In the genomic region with DNA sequence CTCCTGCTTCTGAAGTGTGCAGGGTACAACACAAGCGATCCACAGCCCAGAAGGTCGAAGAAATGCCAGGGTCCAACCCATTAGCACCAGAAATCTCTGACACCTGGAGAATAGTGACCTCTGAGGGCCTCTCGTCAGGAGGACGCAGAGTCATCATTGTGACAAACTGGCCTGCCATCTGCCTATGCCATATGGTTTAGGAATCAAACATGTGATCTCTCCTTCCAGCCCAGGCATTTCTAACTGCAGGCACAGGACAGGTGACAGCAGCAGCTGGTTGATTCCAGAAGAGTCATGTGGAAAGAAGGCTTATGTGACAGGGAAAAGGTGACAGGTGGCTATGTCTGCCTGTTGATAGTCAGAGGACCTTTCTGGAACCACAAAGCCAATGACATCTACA, we compare ENCODE assay signal across 20 mouse cellular contexts.
DNase-seq lines count a peak whose midpoint lies in the region; ATAC-seq and TF ChIP-seq lines count a peak whose summit lies in the region.
"Had no signal": no experiment of that assay in that cellular context is flagged by ENCODE, and none has a peak within 500 bp of the region (broad histone marks: within the 10 kb centered on the region; RNA-seq: fewer than 3 reads in every experiment).

No protein-coding gene starts in this region.

- 81% methylated on average over 4 of the region's 4 CpGs for WGBS in embryonic facial prominence, embryonic 14.5 days
- 80% methylated on average over 4 of the region's 4 CpGs for WGBS in embryonic facial prominence, embryonic 10.5 days
- 76% methylated on average over 4 of the region's 4 CpGs for WGBS in midbrain, postnatal 0 days
- 85% methylated on average over 4 of the region's 4 CpGs for WGBS in midbrain, embryonic 10.5 days

- no peak for TF ChIP-seq CTCF in midbrain, postnatal 0 days (IDR thresholded peaks at IDR 0.05)

- no peaks in the 10 kb centered on the region for H3K36me3 ChIP-seq in embryonic facial prominence, embryonic 14.5 days (ENCODE audit: control insufficient read depth, insufficient read depth, low read length)
- no peaks in the 10 kb centered on the region for H3K36me3 ChIP-seq in embryonic facial prominence, embryonic 10.5 days (replicated peaks)
- H3K36me3 ChIP-seq in midbrain, postnatal 0 days (ENCODE audit: insufficient read depth, low read length) = no peaks in the 10 kb centered on the region
- H3K36me3 ChIP-seq in midbrain, embryonic 10.5 days = no peaks in the 10 kb centered on the region
- H3K36me3 ChIP-seq: forebrain, embryonic 12.5 days; heart, embryonic 10.5 days; liver, embryonic 13.5 days; lung, embryonic 15.5 days had no signal

- no peak overlapping the region for H3K4me2 ChIP-seq in embryonic facial prominence, embryonic 14.5 days (ENCODE audit: low read depth, low read length)
- H3K4me2 ChIP-seq in midbrain, postnatal 0 days (ENCODE audit: low read depth, low read length, poor library complexity, severe bottlenecking) = no peak overlapping the region
- H3K4me2 ChIP-seq: forebrain, embryonic 12.5 days; liver, embryonic 13.5 days; lung, embryonic 15.5 days had no signal

- ATAC-seq in embryonic facial prominence, embryonic 14.5 days (ENCODE audit: low read depth) = 0 out of 2 replicates have a peak, but pooled peaks have one; percentile 33
- ATAC-seq in midbrain, postnatal 0 days (ENCODE audit: low FRiP score) = peak; percentile 34; the same call in 1 of the 2 replicates

- no peak overlapping the region for H3K9ac ChIP-seq in embryonic facial prominence, embryonic 14.5 days (ENCODE audit: low read depth, low read length)
- H3K9ac ChIP-seq in midbrain, postnatal 0 days (replicated peaks; ENCODE audit: low read length, poor library complexity, severe bottlenecking) = no peak overlapping the region
- H3K9ac ChIP-seq: forebrain, embryonic 12.5 days; liver, embryonic 13.5 days; lung, embryonic 15.5 days had no signal

- H3K27ac ChIP-seq in embryonic facial prominence, embryonic 14.5 days (replicated peaks; ENCODE audit: low read depth, low read length) = no peak overlapping the region
- H3K27ac ChIP-seq in embryonic facial prominence, embryonic 10.5 days (replicated peaks) = no peak overlapping the region
- H3K27ac ChIP-seq in midbrain, postnatal 0 days (ENCODE audit: low read depth, low read length) = no peak overlapping the region
- H3K27ac ChIP-seq in midbrain, embryonic 10.5 days (replicated peaks) = no peak overlapping the region
- H3K27ac ChIP-seq: forebrain, embryonic 12.5 days; heart, embryonic 10.5 days; liver, embryonic 13.5 days; lung, embryonic 15.5 days; macrophage had no signal

- H3K4me1 ChIP-seq in embryonic facial prominence, embryonic 14.5 days (ENCODE audit: control insufficient read depth, insufficient read depth, low read length) = no peaks in the 10 kb centered on the region
- no peaks in the 10 kb centered on the region for H3K4me1 ChIP-seq in embryonic facial prominence, embryonic 10.5 days
- H3K4me1 ChIP-seq in midbrain, postnatal 0 days (ENCODE audit: insufficient read depth, low read length) = no peaks in the 10 kb centered on the region
- H3K4me1 ChIP-seq in midbrain, embryonic 10.5 days = no peaks in the 10 kb centered on the region
- H3K4me1 ChIP-seq: forebrain, embryonic 12.5 days; heart, embryonic 10.5 days; liver, embryonic 13.5 days; lung, embryonic 15.5 days had no signal

- H3K27me3 ChIP-seq in embryonic facial prominence, embryonic 14.5 days (replicated peaks; ENCODE audit: control insufficient read depth, insufficient read depth, low read length) = no peaks in the 10 kb centered on the region
- no peaks in the 10 kb centered on the region for H3K27me3 ChIP-seq in embryonic facial prominence, embryonic 10.5 days (replicated peaks; ENCODE audit: low read depth, poor library complexity, severe bottlenecking)
- H3K27me3 ChIP-seq in midbrain, postnatal 0 days (ENCODE audit: insufficient read depth, low read length) = no peaks in the 10 kb centered on the region
- no peaks in the 10 kb centered on the region for H3K27me3 ChIP-seq in midbrain, embryonic 10.5 days (ENCODE audit: low read depth, poor library complexity, severe bottlenecking)
- H3K27me3 ChIP-seq: forebrain, embryonic 12.5 days; liver, embryonic 13.5 days; lung, embryonic 15.5 days had no signal

- H3K4me3 ChIP-seq in embryonic facial prominence, embryonic 14.5 days (ENCODE audit: low read depth, low read length) = no peak overlapping the region
- no peak overlapping the region for H3K4me3 ChIP-seq in embryonic facial prominence, embryonic 10.5 days
- no peak overlapping the region for H3K4me3 ChIP-seq in midbrain, postnatal 0 days (ENCODE audit: low read depth, low read length)
- no peak overlapping the region for H3K4me3 ChIP-seq in midbrain, embryonic 10.5 days
- H3K4me3 ChIP-seq: forebrain, embryonic 12.5 days; heart, embryonic 10.5 days; liver, embryonic 13.5 days; lung, embryonic 15.5 days had no signal

- peak; percentile 42 for DNase-seq in embryonic facial prominence, embryonic 14.5 days (ENCODE audit: low spot score)
- no peak for DNase-seq in embryonic facial prominence, embryonic 10.5 days (ENCODE audit: low spot score)
- peak; percentile 64 for DNase-seq in midbrain, postnatal 0 days (ENCODE audit: low spot score)
- no peak for DNase-seq in midbrain, embryonic 10.5 days (ENCODE audit: low spot score)
- DNase-seq in cerebellum, postnatal 10 days = peak; percentile 73
- DNase-seq in retina, postnatal 1 day = peak; percentile 35
- DNase-seq in heart, adult 8-10 months (ENCODE audit: low spot score) = no peak
- no peak for DNase-seq in thymus, postnatal 25 days
- DNase-seq: adrenal gland, adult 8-10 months; gastrocnemius, postnatal 10 days; heart, postnatal 14 days; kidney, adult 9 months; kidney, postnatal 4 days; liver, embryonic 13.5 days; midbrain, embryonic 14.5 days; thymus, postnatal 36 days had no signal

- no peaks in the 10 kb centered on the region for H3K9me3 ChIP-seq in embryonic facial prominence, embryonic 14.5 days (ENCODE audit: control insufficient read depth, low read length)
- H3K9me3 ChIP-seq in embryonic facial prominence, embryonic 10.5 days = no peaks in the 10 kb centered on the region
- H3K9me3 ChIP-seq in midbrain, postnatal 0 days (ENCODE audit: low read length) = no peaks in the 10 kb centered on the region
- no peaks in the 10 kb centered on the region for H3K9me3 ChIP-seq in midbrain, embryonic 10.5 days (replicated peaks)
- H3K9me3 ChIP-seq: forebrain, embryonic 12.5 days; heart, embryonic 10.5 days; liver, embryonic 13.5 days; lung, embryonic 15.5 days had no signal

Comparison
In these comparisons a context has a peak if more than half of its experiments do, and no peak if none do; other contexts are left out.
1. DNase-seq: peak in embryonic facial prominence, embryonic 14.5 days (single experiment), midbrain, postnatal 0 days (single experiment), cerebellum, postnatal 10 days (2 of 2) and retina, postnatal 1 day (single experiment); none in embryonic facial prominence, embryonic 10.5 days (single experiment), midbrain, embryonic 10.5 days (single experiment), heart, adult 8-10 months (single experiment) and thymus, postnatal 25 days (single experiment).